Mouse (Mus musculus): ENCODE results near the gene Ldha.

The Ldha gene

GRCm38 (mm10) chr7:46838104-46838671 is 3.1 kb upstream of the Ldha start:
- peak; percentile 71 for ATAC-seq (ENCODE audit: low TSS enrichment)

GRCm38 (mm10) chr7:46838891-46839302 is 2.4 kb upstream of the Ldha start:
- ATAC-seq (ENCODE audit: low TSS enrichment): peak; percentile 98

DNA sequence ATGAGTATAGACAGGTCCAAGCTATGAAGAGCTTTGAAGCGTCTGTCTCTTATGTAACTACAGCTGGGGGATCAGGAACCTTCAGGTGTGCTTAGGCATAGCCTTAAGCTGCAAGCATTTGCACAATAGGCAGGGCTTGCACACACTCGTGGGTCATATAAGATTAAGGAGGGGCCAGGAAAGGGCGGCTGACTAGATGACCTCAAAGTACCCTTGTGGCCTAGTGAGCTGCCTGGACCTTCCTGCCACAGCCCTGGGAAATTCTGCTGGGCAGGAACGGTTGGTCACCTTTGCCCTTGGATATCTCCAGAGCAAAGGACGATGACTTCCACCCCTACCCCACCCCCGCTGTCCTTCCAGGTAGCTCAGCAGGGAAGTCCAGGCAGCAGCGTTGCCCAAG is 1.8 kb upstream of the Ldha start:
- ATAC-seq (ENCODE audit: low TSS enrichment): no peak

GRCm38 (mm10) chr7:46839861-46840260 is 1.4 kb upstream of the Ldha start:
- no peak for ATAC-seq (ENCODE audit: low TSS enrichment)

DNA sequence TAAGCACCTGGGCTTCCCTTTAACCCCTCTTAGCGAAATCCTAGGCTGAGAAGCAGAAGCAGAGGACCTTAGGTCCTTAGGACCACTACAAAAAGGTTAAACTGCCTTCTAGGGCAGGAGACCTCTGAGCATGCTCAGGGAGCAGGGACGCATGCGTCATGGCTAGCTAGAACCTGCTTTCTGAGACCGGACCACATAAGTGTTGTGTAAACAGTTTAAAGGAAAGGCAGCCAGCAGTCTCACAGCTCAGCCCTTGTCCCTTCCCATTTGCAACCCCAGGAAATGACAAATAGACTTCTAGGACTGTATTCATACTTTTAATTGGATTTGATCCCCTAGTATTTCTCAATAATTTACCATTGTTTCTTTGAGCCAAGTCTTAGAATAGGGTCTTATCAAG is 949 bp upstream of the Ldha start:
- ATAC-seq (ENCODE audit: low TSS enrichment): no peak

- ATAC-seq (ENCODE audit: low TSS enrichment): no peak
These were observed 1.0 kb downstream of the Ldha start for GRCm38 (mm10) chr7:46842278-46842677.

DNA sequence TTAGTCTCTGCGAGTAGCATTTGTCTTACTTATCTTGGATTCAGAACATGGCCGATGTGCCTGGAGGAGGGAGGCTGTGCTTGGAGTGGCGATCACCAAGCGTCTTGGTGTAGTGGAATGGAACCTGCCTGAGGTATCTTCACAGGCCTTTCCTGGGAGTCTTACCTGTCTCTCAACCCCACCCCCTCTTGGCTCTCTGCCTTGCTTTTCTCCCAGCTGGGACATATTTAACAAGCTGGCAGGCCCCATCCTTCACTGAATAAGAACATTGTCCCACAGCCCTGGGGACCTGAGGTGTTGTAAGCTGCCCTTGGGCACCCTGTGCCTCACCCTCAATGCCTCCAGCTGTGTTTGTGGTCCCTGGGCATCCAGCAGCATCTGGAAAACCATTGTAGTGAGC is 2.3 kb downstream of the Ldha start:
- ATAC-seq (ENCODE audit: low TSS enrichment): no peak

- ATAC-seq (ENCODE audit: low TSS enrichment): peak; percentile 70
These were observed 4.1 kb downstream of the Ldha start for GRCm38 (mm10) chr7:46845211-46845977.

GRCm38 (mm10) chr7:46845978-46846485 is 4.8 kb downstream of the Ldha start:
- peak; percentile 73 for ATAC-seq (ENCODE audit: low TSS enrichment)

DNA sequence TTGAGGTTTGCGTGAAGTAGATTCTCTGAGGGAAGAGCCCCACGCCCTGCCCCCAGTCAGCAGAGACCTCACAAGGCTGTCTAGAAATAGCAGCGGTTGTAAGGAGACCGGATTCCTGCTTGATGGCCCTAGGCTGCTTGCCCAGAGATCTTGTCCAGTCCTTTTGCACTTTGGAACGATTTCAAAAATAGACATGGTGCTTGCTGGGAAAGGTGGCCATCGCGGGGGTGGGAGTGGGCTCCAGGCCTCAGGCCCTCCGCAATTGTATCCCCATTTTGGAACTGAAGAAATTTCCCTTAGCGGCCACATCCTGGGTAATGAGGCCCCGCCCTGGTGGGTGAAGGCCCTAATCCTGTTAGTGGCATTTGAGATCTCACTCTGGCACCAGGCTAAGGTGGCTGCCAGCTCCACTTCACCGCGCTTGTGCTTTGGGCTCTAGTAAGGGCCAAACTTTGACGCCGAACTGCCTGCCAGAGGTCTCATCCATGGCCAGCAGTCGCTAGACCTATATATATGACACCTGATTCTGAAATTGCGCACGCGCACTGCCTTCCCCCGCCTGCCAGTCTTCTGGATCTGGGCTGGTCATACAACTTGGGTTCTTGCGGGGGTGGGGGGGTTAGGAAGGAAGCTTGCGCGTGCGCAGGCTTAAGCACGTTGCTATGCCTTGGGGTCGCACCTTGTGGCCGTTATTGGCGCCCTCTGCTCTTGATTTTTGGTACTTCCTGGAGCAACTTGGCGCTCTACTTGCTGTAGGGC is 5.4 kb downstream of the Ldha start:
- ATAC-seq (ENCODE audit: low TSS enrichment): peak; percentile 17; the same call in 1 of the 2 replicates

- ATAC-seq (ENCODE audit: low TSS enrichment): no peak
These were observed 8.0 kb downstream of the Ldha start for GRCm38 (mm10) chr7:46849287-46849686.

DNA sequence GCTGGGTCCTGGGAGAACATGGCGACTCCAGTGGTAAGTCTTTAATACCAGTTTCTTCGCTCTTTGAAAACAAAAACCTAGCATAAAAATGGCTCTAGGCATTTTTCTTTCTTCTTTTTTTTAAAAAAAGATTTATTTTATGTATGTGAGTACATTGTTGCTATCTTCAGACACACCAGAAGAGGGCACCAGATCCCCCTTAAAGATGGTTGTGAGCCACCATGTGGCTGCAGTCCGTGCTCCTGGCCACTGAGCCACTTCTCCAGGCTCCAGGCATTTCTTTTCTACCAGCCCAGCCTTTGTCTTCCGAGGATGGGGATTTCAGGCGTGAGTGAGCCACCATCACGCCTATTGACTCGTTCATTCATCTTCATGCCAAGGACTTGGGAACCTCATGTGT is 9.8 kb downstream of the Ldha start:
- no peak for ATAC-seq (ENCODE audit: low TSS enrichment)

DNA sequence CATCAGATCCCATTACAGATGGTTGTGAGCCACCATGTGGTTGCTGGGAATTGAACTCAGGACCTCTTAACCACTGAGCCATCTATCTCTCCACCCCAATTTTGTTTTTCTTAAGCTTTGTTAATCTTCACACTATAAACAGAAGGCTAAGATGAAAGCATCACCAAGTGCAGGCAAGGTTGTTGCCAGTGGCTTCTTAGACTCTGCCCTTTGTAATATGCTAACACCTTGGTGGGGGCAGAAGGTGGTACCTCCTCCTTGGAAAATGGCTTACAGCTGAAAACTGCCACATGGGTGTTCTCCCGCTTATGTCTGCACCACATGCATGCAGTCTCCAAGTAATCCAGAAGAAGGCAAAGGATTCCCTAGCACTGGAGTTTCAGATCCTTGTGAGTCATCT is 11.4 kb downstream of the Ldha start:
- no peak for ATAC-seq (ENCODE audit: low TSS enrichment)

GRCm38 (mm10) chr7:46853365-46853764 is 12.1 kb downstream of the Ldha start:
- ATAC-seq (ENCODE audit: low TSS enrichment): no peak

DNA sequence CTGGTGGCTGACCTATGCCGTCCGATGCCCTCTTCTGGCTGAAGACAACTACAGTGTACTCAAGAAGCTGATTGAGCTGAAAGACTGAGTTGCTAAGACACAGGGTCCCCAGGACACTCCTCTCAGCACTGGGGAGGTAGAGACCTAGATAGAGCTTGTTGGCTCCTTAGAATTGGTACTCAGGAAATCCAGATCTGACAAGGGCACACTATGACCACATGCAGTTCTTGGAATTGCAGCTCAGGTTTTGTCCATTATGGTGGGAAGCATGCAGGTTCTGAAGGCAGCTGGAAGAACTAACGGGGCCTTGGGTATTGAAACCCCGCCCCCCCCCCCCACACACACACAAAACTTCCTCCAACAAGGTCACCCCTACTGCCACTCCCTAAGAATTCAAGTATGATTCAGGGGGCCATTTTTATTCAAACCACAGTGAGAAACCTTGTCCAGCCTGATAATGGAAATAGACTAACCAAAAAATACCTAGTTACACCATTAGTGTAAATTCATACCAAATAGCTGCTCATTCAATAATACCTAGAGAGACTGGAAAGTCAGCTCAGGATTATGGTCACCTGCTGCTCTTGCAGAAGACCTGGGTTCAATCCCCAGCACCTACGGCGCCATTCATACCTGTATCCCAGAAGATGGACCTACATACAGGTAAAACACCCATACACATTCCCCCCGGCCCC is 14.7 kb downstream of the Ldha start:
- ATAC-seq (ENCODE audit: low TSS enrichment): no peak

DNA sequence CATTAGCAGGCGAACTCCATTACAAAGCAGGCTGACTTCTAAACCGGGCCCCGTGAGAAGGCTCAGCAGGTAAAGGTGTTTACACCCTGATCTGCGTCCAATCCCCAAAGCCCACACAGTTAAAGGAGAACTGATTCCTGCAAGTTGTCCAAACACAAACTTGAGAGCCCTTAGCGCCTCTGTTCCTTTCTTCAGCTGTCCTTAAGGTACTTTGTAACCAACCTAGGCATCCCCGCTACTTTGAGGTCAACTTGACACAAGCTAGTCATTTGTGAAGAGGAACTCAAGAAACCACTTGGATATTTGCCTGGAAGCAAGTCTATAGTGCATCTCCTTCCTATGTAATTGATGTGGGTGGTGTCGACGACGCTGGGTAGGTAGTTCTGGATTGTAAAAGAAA is 16.2 kb downstream of the Ldha start:
- no peak for ATAC-seq (ENCODE audit: low TSS enrichment)

DNA sequence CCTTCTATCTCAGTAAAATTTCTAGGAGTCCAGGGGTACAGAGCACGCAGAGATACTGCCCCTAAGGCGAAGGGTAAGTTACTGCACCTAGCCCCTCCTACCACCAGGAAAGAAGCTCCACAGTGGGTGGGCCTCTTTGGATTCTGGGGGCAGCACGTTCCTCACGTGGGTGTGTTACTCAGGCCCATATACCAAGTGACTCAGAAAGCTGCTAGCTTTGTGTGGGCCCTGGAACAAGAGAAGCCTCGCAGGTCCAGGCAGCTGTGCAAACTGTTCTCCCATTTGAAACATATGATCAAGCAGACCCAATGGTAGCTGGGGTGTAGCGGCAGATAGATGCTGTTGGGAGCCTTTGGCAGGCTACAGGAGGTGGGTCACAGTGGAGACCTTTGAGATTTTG is 17.8 kb downstream of the Ldha start:
- peak; percentile 34; the same call in 1 of the 2 replicates for ATAC-seq (ENCODE audit: low TSS enrichment)

GRCm38 (mm10) chr7:46860996-46861395 is 19.7 kb downstream of the Ldha start, which contains the start of gene Ldhc:
Gene Ldhc (plus strand): TSS chr7:46861203.
- ATAC-seq (ENCODE audit: low TSS enrichment): no peak

DNA sequence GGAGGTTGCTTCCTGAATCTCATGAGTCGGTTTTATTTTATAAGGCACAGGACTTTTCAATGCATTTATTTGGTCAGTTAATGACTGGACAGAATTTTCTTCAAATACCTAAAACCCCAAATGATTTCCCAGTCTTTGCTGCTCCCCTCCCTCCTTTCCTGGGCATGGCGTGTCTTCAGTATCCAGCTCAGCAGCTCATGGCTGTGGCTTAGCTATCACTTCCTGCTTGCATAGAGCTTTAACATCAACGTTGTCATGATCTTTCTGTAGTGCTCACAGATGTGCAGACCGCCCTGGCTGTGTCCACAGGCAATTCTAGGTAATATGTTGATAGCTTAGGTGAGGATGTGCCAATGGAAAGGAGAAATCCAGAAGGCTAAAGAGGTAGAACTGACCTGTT is 30.7 kb downstream of the Ldha start:
- ATAC-seq (ENCODE audit: low TSS enrichment): no peak

DNA sequence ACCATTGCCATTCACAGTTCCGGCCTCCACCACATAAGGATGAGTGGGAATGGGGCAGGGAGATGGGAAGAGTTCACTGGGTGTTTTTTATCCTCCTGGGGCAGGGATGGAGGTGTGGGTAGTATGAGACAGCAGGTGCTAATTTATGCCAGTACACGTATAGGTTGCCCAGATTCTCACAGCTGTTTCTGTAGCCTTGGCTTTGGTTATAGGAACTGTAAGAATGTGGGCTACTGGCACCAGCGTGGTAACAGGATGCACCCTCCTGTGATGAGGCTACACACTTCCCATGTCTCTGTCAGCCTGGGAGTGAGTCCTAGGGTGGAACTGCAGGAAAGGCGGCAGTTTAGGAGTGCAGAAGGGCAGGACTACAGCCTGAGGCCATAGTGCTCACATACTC is 35.6 kb downstream of the Ldha start:
- ATAC-seq (ENCODE audit: low TSS enrichment): peak; percentile 79

- no peak for ATAC-seq (ENCODE audit: low TSS enrichment)
These were observed 36.0 kb downstream of the Ldha start for GRCm38 (mm10) chr7:46877255-46877654.

DNA sequence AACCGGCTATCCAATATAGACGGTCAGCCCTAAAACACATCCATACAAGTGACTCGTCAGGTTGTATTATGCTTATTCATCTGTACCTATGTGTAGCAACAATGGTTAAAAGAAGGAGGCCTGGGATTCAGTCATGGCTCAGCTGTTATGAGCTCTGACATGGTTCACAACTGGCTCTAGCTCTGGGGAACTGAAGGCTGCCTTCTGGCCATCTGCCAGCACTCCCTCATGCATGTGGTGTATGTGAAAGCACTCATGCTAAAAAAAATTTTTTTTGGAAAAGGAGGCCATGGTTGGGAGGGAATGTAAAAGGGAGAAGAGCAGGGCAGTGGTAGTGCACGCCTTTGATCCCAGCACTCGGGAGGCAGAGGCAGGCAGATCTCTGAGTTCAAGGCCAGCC is 38.6 kb downstream of the Ldha start:
- no peak for ATAC-seq (ENCODE audit: low TSS enrichment)

All from frontal cortex, adult (tissue).